Mouse (Mus musculus): ENCODE data around the gene Svs4.
"Not testable (repeated sequence)": the region's sequence is repeated elsewhere in the genome, so short reads cannot be mapped to it uniquely, and the experiment has no call there.

Gene Svs4

GRCm38 (mm10) chr2:164278359-164278758, at the start of gene Svs4:
Gene Svs4 (minus strand): TSS chr2:164278459.
- no peak for DNase-seq (ENCODE audit: low spot score in 2 of 2)

GRCm38 (mm10) chr2:164320983-164321382, 42.7 kb upstream of the Svs4 start:
- no peak for DNase-seq (ENCODE audit: low spot score in 2 of 2)

DNA sequence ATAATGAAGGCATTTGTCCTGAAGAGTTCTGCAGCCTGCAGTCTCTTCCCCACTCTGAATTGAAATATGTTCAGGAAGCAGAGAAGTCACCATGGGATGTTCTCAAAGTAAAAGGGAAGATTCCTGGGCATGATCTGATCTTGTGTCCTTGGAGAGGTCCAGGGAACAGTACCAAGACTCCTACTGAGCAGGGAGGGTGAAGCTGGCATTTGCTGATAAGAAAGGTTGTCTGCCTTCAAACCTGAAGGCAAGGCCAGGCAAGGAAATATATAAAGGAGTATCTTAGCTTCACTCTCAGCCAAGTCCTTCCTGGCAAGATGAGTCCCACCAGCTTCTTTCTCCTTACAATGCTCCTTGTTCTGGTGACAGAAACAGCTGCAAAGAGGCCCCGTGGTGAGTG, 38.2 kb upstream of the Svs4 start, which contains the start of gene Svs6:
TSS of gene Svs6 (plus strand) at position 301 of the 400 bp plus-strand sequence.
- DNase-seq (ENCODE audit: low spot score in 2 of 2): not testable (repeated sequence)

DNA sequence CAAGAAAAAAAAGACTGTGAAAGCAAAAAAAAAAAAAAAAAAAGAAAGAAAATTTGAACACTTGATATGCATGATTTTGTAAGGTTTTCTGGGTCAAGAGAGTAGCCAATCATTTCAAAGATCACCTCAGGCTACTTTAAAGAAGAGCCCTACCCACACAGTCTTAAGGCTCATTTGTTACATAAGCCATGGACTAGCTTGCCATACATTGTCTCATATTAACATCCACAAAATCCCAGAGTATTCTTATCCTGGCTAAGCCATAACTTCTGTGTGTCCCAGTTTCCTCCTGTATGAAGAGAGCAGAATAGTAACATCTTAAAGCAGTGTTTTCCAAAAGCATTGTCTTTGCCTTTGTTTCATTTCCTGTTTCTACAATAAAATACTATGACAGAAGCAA, 37.2 kb upstream of the Svs4 start:
- DNase-seq (ENCODE audit: low spot score in 2 of 2): not testable (repeated sequence)

- DNase-seq (ENCODE audit: low spot score in 2 of 2): no peak
Observed at GRCm38 (mm10) chr2:164312599-164312998, 34.3 kb upstream of the Svs4 start.

DNA sequence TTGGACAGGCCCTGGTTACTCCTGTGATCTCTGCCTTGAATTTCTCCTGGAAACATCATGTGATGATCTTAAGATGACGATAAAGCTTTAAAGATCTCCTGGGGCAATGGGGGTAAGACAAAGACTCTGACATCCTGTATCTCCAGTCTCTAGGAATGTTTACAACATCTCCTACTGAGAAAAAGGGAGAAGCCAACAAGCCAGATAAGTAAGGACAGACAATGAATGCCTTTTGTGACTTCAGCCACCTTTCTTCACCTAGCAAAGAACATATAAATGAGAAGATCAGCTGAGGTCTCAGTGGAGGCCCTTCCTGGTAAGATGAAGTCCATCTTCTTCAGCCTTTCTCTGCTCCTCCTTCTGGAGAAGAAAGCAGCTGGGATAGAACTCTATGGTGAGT, 10.7 kb upstream of the Svs4 start, which contains the start of gene Svs3a:
TSS of gene Svs3a (plus strand) at position 301 of the 400 bp plus-strand sequence.
- not testable (repeated sequence) for DNase-seq (ENCODE audit: low spot score in 2 of 2)

GRCm38 (mm10) chr2:164256540-164256939, 21.7 kb downstream of the Svs4 start, which contains the start of gene Svs3b:
Gene Svs3b (minus strand): TSS chr2:164256640.
- DNase-seq (ENCODE audit: low spot score in 2 of 2): not testable (repeated sequence)

GRCm38 (mm10) chr2:164238366-164238765, 39.9 kb downstream of the Svs4 start, which contains the start of gene Svs2:
Gene Svs2 (minus strand): TSS chr2:164238466.
- DNase-seq (ENCODE audit: low spot score in 2 of 2): no peak

DNA sequence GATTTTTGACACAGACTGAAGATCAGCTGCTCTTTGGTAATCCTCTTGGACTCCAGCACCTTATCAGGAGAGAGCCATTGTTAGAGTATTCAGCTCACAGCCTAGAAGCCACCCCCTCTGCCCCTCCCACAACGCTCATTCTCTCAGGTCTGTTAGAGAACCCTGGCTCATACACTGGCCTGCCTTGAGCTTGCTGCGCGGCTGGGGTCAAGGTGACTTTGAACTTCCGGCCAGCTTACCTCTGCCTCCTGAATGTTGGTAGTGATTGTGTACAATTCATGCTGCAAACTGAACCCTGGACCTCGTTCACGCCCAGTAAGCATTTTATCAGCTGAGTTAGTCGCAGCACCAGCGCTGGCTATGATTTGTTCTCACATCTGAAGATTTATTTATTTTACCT, 45.6 kb downstream of the Svs4 start:
- DNase-seq (ENCODE audit: low spot score in 2 of 2): no peak

- no peak for DNase-seq (ENCODE audit: low spot score in 2 of 2)
Observed at GRCm38 (mm10) chr2:164228361-164229070, 49.7 kb downstream of the Svs4 start.

All from spleen, postnatal 4 days (tissue).